Mouse (Mus musculus) liver, adult 2 months (tissue): Measurements from ENCODE around the gene Ccl20. TPM values are rescaled to one million over a fixed set of nuclear protein-coding genes. Genes with fewer than 3 reads are reported as not detected.

Source experiments
- DNase-seq: peaks from one replicate; pipeline ENCODE4 v3.0.0-alpha.2; 2011; ENCODE audit warnings: low read depth, low spot score; ENCODE audit errors: extremely low read depth
- H3K27ac ChIP-seq: fragments of 200-500 bp; replicated peaks from 2 replicates; pipeline ENCODE4 v1.5.1; 2012; ENCODE audit warnings: low read depth, mild to moderate bottlenecking, control low read depth, inconsistent platforms, low read length; ENCODE audit not compliant: insufficient read depth
- H3K27me3 ChIP-seq: fragments of 200-500 bp; 2 replicates; pipeline ENCODE4 v1.6.1; 2012; ENCODE audit warnings: mild to moderate bottlenecking, moderate library complexity, low read length, inconsistent platforms; ENCODE audit not compliant: control insufficient read depth, insufficient read depth
- H3K36me3 ChIP-seq: fragments of 200-500 bp; 2 replicates; pipeline ENCODE4 v1.6.1; 2012; ENCODE audit warnings: low read length, inconsistent platforms; ENCODE audit not compliant: control insufficient read depth, insufficient read depth
- H3K4me1 ChIP-seq: fragments of 200-500 bp; 2 replicates; pipeline ENCODE4 v1.6.1; 2011; ENCODE audit warnings: low read length; ENCODE audit not compliant: control insufficient read depth, insufficient read depth
- H3K4me3 ChIP-seq: fragments of 200-500 bp; 2 replicates; pipeline ENCODE4 v1.5.1; 2011; ENCODE audit warnings: low read depth, mild to moderate bottlenecking, control low read depth, low read length, moderate library complexity; ENCODE audit not compliant: insufficient read depth
- H3K79me2 ChIP-seq: fragments of 200-500 bp; 2 replicates; pipeline ENCODE4 v1.6.1; 2012; ENCODE audit warnings: inconsistent platforms, mild to moderate bottlenecking, low read length, moderate library complexity; ENCODE audit not compliant: control insufficient read depth, insufficient read depth
- H3K9ac ChIP-seq: fragments of 200-500 bp; 2 replicates; pipeline ENCODE4 v1.6.1; 2012; ENCODE audit warnings: low read depth, mild to moderate bottlenecking, control low read depth, inconsistent platforms, low read length
- CTCF ChIP-seq: fragments of 200-500 bp; IDR thresholded peaks from 2 replicates; pipeline ENCODE4 v1.5.1; 2011; ENCODE audit warnings: low read depth, low read length, control low read depth
- POLR2A ChIP-seq: fragments of 200-500 bp; IDR thresholded peaks from 2 replicates; pipeline ENCODE4 v1.6.1; 2011; ENCODE audit warnings: low read length, control low read depth; ENCODE audit not compliant: insufficient read depth; ENCODE audit errors: extremely low read depth
- WGBS: fragments of 180-500 bp; shearing (Covaris S2); methylation state at CpG from one replicate; pipeline ENCODE4 v1.1.7; 2018; 5-methylcytosine and 5-hydroxymethylcytosine counted together
- polyA plus RNA-seq: library from polyadenylated mRNA; depleted of rRNA; stranded (reverse); fragments of >200 nt; gene quantifications from 2 replicates; pipeline ENCODE4 v1.2.3, GENCODE M21; 2012; rRNA removed
- total RNA-seq: library from RNA; depleted of rRNA; stranded (reverse); fragments of >200 nt; gene quantifications from 2 replicates; pipeline ENCODE4 v1.2.3, GENCODE M21; 2014; rRNA removed

Ccl20 gene
- total and polyA plus RNA-seq, 2 experiments, result not detected

DNA sequence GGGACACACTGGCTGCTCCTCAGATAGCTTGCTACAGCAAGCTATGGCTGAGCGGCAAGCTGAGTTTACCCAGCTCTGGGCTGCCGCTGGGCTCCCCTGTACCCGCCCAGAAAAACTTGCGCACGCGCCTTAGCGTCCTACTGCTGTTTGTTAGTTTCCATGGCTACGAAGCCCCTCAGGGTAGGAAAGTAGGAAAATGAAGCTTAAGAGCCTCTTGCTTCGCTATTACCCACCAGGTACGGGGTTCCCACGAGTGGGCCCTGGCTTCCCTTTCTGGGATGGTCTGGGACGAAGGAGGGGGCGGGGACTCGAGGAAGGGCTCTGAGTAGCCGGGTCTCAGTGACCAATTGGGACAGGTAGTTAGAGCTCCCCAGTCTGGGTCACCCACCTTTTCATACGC is 43.0 kb downstream of the Ccl20 start, which contains the start of gene Daw1:
Gene Daw1, plus strand, starts transcription at position 150 of the 400 bp plus-strand sequence.
- Histone ChIP-seq H3K9ac (peak within 1 kb of the TSS; percentile 61), H3K27me3 (no peaks in the 10 kb centered on the region; the same call in 1 of the 2 replicates), H3K79me2 (no peaks in the 10 kb centered on the region), H3K4me1 (no peaks in the 10 kb centered on the region), H3K27ac (no peak within 1 kb of the TSS), H3K36me3 (no peaks in the 10 kb centered on the region), H3K4me3 (peak within 1 kb of the TSS; percentile 71)
- WGBS, result 3% methylated on average over 16 of the region's 16 CpGs
- TF ChIP-seq CTCF (no peak), POLR2A (no peak)
- peak; percentile 11 for DNase-seq

- DNase-seq, result no peak
- H3K4me3 ChIP-seq, result no peak overlapping the region
- H3K27me3 ChIP-seq, result no peaks in the 10 kb centered on the region; the same call in 1 of the 2 replicates
- H3K4me1 ChIP-seq, result no peaks in the 10 kb centered on the region
- WGBS, result 73% methylated on average over 3 of the region's 3 CpGs
- no peaks in the 10 kb centered on the region for H3K79me2 ChIP-seq
- no peak overlapping the region for H3K27ac ChIP-seq
- H3K9ac ChIP-seq, result no peak overlapping the region
- no peaks in the 10 kb centered on the region for H3K36me3 ChIP-seq
- no peak for TF ChIP-seq POLR2A
- TF ChIP-seq CTCF, result no peak
These were observed 45.1 kb downstream of the Ccl20 start for GRCm38 (mm10) chr1:83161658-83162057.

- TF ChIP-seq CTCF (no peak), POLR2A (no peak)
- H3K9ac ChIP-seq, result no peak overlapping the region
- WGBS, result 67% methylated on average over 3 of the region's 3 CpGs
- no peaks in the 10 kb centered on the region for H3K79me2 ChIP-seq
- DNase-seq, result no peak
- H3K4me3 ChIP-seq, result no peak overlapping the region
- H3K4me1 ChIP-seq, result no peaks in the 10 kb centered on the region
- H3K27ac ChIP-seq, result no peak overlapping the region
- no peaks in the 10 kb centered on the region; the same call in 1 of the 2 replicates for H3K27me3 ChIP-seq
- no peaks in the 10 kb centered on the region for H3K36me3 ChIP-seq
These were observed 47.5 kb downstream of the Ccl20 start for GRCm38 (mm10) chr1:83164027-83164426.

Other genes starting within 250 kb of the Ccl20 start
- gene A030005L19Rik, start 203.4 kb upstream of the Ccl20 start, total RNA-seq, result not detected in 2 replicates
- gene A030005L19Rik, start 203.4 kb upstream of the Ccl20 start, polyA plus RNA-seq, result 0.18 TPM in 1 of 2 replicates, not detected in the other
- gene A030014E15Rik, start 191.8 kb upstream of the Ccl20 start, total RNA-seq, result not detected in 2 replicates
- gene A030014E15Rik, start 191.8 kb upstream of the Ccl20 start, polyA plus RNA-seq, result not detected in 2 replicates
- not detected in 2 replicates for gene Gm6217, start 185.4 kb upstream of the Ccl20 start, total RNA-seq
- gene Gm6217, start 185.4 kb upstream of the Ccl20 start, polyA plus RNA-seq, result not detected in 2 replicates
- not detected in 2 replicates for gene A030003K21Rik, start 173.4 kb upstream of the Ccl20 start, total RNA-seq
- gene A030003K21Rik, start 173.4 kb upstream of the Ccl20 start, polyA plus RNA-seq, result not detected in 2 replicates
- gene Gm7544, start 160.8 kb upstream of the Ccl20 start, total RNA-seq, result not detected in 2 replicates
- not detected in 2 replicates for gene Gm7544, start 160.8 kb upstream of the Ccl20 start, polyA plus RNA-seq
- gene Gm47955, start 156.5 kb upstream of the Ccl20 start, total RNA-seq, result not detected in 2 replicates
- gene Gm47955, start 156.5 kb upstream of the Ccl20 start, polyA plus RNA-seq, result not detected in 2 replicates
- gene Gm47959, start 116.2 kb upstream of the Ccl20 start, total RNA-seq, result not detected in 2 replicates
- gene Gm47959, start 116.2 kb upstream of the Ccl20 start, polyA plus RNA-seq, result not detected in 2 replicates
- gene Slc19a3, start 78.3 kb upstream of the Ccl20 start, total RNA-seq, result not detected in 2 replicates
- 0.11 TPM in 1 of 2 replicates, not detected in the other for gene Slc19a3, start 78.3 kb upstream of the Ccl20 start, polyA plus RNA-seq
- not detected in 2 replicates for gene Krtap28-10, start 74.3 kb upstream of the Ccl20 start, total RNA-seq
- not detected in 2 replicates for gene Krtap28-10, start 74.3 kb upstream of the Ccl20 start, polyA plus RNA-seq
- not detected in 2 replicates for gene Gm47969, start 71.8 kb upstream of the Ccl20 start, total RNA-seq
- gene Gm47969, start 71.8 kb upstream of the Ccl20 start, polyA plus RNA-seq, result not detected in 2 replicates
- not detected in 2 replicates for gene A030005K14Rik, start 57.4 kb upstream of the Ccl20 start, total RNA-seq
- gene A030005K14Rik, start 57.4 kb upstream of the Ccl20 start, polyA plus RNA-seq, result not detected in 2 replicates
- gene Krtap28-13, start 55.8 kb upstream of the Ccl20 start, total RNA-seq, result not detected in 2 replicates
- not detected in 2 replicates for gene Krtap28-13, start 55.8 kb upstream of the Ccl20 start, polyA plus RNA-seq
- gene Daw1, start 43.0 kb downstream of the Ccl20 start, total RNA-seq, result not detected in 2 replicates
- gene Daw1, start 43.0 kb downstream of the Ccl20 start, polyA plus RNA-seq, result not detected in 2 replicates